Mouse (Mus musculus) frontal cortex, postnatal 25 days (tissue): ENCODE measurements around the gene Cfap44.
"Not testable (repeated sequence)": the region's sequence is repeated elsewhere in the genome, so short reads cannot be mapped to it uniquely, and the experiment has no call there.

Experiments used
- DNase-seq, 2 experiments: peaks; one replicate each; pipeline ENCODE4 v3.0.0; 2022; ENCODE audit warnings: low spot score in 2 of 2

Gene Cfap44

DNA sequence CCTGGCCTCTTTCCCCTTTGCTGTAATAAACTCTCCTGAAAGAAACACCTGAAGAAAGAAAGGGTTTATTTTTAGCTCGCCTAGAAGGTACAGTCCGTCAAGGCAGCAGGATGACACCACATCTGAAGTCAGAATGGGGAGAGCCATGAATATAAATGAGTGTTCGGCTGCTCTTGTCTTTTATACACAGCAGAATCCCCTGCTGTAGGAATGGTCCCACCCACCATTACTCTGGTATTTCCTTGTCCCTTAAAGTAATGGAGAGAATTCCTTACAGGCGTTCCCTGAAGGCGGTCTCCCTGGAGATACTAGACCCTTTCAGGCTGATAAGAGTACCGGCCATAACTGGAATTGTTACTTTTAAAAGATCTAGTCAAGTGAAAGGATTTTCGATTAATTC lies 35.4 kb downstream of the Cfap44 start:
- DNase-seq = no peak

DNA sequence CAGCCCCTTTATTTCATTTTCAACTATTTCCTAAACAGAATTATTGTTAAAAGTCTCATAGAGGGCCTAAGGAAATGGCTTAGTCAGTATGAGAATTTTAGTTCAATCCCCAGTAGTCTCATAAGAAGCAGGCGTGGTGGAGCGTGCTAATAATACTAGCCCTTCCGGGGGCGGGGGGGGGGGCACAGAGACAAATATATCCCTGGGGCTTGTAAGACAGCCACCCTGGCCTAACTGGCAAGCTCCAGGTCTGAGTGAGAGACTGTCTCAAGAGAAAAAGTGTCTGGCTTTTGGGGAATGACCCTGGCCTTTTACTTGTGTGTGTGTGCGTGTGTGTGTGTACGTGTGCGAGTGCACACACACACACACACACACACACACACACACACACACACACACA lies 40.3 kb downstream of the Cfap44 start:
- no peak for DNase-seq

DNA sequence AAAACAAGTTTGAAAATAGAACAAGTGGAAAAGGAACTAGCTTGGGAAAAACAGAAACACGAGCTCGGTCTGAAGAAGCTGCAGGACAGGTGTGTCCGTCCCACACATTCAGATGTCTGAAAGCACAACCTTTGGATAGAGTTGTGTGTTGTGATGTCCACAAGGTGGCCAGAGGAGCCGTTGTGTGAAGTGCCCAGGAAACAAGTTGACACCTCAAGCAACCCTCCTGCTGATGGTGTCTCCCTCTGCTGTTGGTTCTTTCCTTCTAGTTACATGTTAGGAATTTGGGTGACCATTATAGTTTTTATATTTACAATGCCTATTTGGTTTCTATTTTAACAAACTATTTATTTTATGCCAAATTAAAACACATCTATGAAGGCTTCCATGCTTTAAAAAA lies 40.9 kb downstream of the Cfap44 start:
- no peak for DNase-seq

DNA sequence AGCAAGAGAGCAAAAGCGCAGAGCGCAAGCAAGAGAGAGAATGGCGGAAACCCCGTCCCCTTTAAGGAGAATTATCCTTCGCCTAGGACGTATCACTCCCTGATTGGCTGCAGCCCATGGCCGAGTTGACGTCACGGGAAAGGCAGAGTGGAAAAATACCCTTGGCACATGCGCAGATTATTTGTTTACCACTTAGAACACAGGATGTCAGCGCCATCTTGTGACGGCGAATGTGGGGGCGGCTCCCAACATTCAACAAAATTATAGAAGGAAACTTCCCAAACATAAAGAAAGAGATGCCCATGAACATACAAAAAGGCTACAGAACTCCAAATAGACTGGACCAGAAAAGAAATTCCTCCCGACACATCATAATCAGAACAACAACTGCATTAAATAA lies 47.3 kb downstream of the Cfap44 start:
- not testable (repeated sequence) for DNase-seq

DNA sequence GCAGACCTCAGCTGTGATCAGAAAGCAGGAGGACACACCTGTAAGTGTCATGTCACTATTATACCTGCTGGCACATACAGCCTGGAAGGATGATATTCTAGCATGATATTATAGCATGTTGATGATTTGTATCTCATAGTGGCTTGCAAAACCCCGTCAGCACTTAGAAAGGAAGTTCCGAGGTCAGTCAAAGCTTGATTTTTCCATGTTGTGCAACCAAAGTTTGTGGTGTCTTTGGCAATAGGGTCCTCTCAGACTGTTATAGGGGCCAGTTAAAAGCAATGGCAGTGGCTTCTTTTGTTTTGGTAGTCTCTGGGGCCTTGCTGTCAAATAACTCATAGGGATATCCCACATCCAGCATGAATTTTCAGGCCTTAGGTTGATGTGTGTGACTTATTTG lies 63.3 kb downstream of the Cfap44 start:
- no peak for DNase-seq

DNA sequence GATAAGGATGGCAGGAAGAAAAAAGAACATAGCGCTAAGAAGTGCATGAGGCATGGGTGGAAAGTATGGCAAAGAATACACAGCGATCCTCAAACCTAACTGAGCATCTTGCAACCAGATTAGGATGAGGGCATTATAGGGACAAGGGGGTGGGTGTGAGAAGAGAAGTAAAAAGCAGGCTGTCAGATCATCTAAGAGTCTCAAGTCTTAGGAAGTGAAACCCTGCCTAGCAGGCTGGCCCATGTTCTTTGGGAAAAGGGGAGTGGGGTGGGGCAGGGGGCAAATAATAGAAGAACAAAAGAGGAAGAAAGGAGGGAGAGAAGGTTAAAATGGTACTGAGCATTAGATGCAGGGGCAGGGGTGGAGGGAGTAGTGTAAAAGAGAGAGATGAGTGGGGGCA lies 64.2 kb downstream of the Cfap44 start:
- no peak for DNase-seq

DNA sequence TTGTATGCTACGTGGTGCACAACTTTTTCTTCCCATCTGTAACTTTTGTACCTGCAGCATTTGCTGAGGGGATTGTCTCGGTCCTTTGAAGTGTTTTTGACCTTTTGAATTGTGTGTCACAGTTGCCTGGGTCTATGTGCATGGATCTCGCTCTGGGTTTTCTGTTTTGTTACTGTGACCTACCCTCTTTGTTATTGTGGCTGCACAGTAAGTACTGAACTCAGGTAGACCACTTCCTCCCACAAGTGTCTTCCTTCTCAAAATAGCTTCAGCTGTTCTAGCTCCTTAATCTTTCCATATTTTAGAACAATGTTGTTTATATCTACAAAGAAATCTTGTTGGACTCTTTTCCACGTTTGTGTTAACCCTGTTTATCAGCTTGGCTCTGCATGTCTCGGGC lies 66.3 kb downstream of the Cfap44 start:
- no peak for DNase-seq

DNA sequence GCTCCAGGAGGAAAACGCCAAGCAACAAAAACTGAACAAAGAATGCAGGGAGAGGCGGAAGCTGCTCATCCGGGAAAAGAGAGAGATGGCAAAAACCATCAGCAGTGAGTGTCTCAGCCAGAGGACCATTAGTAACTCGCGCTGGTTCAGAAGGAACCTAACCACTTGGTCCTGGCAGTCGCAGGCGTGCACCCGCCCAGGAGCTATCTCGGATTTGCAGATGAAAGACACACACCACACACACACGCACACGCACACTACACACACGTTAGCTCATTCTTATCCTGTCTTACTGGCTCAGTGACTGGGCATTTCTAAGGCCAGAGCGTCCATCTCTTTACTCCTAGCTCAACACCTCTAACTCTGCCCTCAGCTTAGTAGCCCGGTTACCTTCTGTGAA lies 80.7 kb downstream of the Cfap44 start:
- no peak for DNase-seq

DNA sequence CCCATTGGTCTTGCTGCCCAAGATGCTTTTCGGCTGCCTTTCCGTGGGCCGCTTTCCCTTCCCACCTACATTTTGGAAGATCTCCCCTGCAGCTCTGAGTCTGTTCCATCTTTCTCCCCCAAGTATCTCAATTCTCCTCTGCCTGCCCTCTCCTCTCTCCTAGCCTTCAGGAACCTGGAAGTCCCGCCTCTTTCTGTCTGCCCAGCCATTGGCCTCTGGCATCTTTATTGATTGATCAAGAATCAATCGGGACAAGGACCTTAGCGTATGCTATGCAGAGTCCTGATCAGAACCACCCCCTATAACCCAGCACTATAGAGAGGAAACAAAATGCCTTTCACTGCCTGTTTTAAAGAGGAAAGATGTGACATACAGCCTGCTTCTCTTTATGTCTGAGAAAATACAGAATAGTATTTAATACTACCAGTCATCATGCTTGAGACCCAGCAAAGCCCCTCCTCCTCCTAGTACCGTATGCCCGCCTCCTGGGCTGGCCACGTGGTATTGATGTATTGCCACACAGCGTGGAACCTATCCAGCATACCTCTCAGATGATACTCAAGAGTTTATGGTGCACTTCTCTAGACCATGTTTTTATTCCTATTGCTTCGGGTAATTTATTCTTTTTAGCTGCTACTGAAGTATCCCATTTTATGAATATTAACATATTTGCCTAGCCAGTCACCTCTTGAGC lies 81.2 kb downstream of the Cfap44 start:
- DNase-seq = no peak

DNA sequence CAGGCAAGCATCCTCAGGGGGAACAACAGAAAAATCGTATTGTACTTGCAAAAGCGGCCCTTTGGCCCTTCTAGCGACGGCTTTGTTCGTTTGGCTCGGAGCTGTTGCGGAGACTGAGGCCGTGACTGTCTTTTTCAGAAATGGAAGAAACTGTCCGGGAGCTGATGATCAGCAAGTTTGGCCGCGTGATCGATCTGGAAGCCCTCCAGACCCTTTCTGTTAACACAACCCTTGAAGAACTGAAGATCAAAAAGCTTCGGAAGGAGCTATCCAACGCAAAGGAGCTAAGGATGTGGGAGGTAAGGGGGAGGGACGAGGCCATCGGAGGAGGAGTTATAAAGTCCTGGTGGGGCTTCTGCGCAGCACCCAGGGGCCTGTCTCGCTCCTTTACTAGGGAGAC lies 84.2 kb downstream of the Cfap44 start:
- no peak for DNase-seq

DNA sequence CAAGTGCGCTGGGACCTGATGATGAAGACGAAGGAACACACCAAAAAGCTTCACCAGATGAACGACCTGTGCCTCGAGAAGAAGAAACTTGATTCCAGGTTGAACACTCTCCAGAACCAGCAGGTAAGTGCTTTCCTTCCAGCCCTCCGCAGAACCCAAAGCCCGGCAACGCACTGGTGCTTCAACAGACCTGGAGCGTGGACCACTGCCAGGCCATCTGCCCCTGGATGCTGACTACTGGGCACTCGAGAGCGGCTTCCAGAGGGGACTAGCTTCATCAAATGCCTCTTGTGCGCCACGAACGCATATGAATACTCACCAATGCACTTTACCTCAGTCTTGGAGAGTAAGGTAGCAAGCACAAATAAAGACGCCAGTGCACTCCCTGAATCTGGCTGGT lies 85.3 kb downstream of the Cfap44 start:
- no peak for DNase-seq

DNA sequence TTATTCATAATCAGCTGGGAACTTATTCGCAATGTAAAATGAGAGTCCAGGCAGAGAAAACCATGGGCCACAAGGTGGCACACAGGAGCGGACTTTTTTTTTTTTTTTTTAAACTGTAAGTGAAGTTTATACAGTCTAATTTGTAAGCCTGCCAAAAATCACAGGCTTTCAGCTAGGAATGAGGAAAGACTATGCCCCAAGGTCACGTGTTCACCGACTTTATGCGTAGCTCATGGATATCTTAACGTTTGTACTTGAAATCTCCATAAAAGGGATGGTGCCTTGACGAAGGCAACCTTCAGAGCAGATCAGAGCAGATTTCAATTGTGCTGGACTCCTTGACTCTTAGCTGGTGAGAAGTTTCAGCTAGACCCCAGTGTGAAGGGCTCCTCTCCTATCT lies 86.0 kb downstream of the Cfap44 start:
- no peak for DNase-seq

DNA sequence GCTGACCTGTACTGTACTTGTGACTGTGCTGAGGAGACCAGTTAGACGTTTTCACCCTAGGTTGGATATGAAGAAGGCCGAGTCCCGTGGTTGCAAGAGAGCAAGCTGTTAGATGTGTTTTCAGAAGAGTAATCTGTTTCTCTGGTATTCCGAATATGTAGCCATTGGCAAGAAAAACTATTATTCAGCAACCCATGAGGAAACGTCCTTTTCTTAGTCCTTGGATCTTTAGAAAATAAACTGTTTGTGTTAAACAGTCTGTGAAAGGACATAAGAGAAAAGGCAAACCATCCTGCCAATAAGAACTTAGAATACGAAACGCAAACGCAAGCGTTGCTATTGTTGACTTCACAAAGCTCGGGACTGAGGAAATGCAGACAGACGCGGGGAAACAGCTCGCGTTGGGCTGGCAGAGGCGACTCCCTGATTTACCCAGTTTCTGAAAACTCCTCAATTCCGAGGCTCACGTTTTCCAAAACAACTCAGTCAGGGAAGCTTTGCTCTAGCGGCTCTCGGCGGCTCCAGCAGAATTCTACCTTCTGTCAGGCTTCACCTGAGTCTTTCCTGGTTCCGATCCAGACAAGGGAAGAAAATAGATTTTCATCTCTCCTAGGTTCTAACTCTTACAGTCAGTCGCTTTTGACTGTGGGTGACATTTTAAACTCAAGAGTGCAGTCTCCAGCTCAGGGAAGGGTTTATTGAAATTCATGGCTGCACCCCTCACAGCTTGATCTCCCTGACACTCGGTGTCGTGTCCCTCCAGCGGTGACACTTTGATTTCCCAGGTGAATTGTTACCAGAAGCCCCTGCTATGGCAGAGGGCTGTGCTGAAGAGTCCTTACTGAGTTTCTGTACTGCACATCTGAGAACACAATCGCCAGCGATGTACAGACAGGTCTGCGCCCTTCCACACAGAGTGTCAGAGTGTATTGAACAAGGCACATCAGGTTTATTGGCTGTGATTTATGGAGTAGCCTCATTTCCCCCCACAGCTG lies 87.3 kb downstream of the Cfap44 start:
- no peak for DNase-seq

DNA sequence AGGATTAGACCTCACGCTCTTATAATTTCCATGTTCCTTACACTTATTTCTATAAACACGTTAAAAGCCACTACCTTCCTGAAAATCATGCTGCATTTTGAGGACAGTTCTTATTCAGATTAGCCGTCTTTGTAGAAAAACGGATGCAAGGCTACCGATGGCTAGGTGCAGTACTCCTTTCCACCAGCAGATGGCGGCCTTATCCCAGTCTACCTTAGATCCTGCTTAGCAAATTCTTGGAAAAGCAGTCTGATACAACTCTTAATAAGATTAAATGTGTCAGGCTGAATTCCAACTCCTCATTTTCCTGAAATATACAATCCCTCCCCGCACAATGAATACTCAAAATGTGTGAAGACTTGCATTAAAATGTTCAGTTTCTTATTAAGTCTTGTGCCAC lies 89.5 kb downstream of the Cfap44 start:
- peak; percentile 86 to 95 for DNase-seq

DNA sequence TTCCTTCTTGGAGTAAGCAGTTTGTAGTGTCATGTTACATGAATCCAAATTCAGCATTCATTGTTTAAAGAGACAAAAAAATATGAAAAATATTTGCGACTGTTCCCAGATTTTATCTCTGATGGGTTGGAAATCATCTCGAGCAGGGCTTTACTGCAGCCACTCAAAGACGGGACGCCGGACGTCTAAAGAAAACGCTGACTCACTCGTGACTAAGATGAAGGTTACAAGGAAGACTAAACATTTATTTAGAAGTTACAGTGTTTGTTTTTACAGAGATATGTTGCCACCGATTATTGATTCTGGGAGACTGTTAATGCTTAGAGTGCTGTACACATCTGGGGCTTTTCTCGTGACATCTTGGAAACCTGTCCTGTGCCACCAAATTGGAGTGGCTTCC lies 90.2 kb downstream of the Cfap44 start:
- DNase-seq = no peak

DNA sequence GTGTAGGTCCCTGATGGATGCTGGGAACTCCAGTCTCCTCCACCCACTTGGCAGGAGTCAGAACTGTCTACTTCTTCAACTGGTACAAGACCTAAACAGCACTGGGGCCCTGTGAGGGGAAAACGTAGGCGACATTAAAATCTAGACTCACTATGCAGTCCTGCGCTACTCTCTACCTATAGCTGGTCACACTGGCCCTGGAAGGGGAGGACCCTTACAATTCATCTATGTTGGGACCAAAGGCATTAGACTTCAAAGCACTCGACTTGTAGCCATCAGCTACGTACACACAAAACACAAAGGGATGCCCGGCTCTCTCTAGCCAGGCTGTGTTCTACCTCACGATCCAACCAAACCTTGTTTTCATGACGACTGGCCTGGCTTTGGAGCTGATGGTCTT lies 91.1 kb downstream of the Cfap44 start:
- no peak for DNase-seq

DNA sequence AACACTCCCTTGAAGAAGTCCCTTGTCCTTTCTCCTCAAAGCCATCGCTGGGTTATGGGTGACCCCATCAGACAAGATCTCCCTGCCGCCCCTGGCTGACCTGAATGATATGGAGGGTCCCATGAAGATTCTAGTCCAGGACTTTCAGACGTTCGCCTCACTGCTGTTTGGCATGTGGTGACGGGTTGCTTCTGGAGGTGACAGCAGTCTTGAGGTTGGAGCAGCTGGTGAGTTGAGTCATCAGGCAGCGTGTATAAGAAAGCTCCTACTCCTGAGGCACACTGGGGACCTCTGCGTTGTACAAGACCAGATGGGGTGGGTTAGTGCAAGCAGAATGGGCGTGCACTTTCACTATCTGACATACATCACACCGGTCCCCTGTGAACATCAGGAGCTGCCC lies 92.0 kb downstream of the Cfap44 start:
- no peak for DNase-seq

DNA sequence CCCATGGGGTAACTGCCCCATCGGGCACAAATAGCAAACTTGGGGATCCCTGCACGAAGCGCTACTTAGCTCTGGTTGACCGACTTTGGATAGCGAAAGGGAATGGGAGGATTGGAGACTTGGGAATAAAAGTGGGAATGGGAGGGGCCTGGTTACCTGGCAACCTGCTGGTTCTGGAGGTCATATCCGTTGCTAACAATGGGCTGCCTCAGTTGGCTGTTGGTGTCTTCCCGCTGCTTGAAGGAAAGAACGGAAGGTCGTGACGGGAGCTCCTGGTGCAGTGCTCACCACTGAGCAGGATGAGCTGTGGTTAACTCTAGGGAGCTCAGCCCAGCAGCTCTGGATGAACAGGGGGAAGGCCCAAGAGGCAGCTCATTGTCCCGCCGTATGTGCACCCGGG lies 92.6 kb downstream of the Cfap44 start:
- no peak for DNase-seq

DNA sequence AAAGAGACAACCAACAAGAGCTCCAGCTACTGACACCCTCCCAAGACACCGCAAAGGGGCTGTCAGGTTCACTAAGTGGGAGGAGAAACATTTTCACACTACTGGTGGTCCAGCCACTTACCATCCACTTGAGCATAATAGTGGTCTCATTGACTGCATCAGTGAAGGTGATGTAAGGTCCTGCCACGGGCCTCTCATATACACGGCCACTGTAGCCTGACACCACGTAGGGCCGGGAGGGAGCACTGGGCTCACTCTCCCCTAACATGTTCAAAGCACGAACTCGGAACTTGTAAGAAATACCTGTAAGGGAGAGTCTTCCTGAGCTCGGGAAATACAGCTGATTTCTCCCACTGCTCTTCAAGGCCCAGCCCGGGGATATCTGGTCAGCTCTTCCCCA lies 96.5 kb downstream of the Cfap44 start:
- no peak for DNase-seq

DNA sequence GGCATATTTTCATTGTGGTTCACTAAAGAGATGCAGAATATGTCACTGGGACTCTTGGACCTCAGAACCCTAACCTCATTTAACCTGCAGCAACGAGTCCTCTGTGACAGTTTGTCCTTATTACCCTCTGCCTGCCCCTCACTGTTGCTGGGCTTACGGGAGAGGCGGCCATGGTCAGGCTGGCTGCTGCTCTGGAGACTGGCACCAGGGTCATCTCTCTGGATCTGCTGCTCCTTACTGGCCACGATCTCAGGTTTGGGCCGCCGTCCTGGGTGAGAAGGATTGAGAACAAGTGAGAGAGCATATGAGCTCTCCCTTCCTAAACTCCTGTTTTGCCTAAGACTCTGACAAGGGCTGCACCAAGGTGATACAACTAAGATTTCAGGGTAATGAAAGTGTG lies 97.6 kb downstream of the Cfap44 start:
- DNase-seq = no peak

DNA sequence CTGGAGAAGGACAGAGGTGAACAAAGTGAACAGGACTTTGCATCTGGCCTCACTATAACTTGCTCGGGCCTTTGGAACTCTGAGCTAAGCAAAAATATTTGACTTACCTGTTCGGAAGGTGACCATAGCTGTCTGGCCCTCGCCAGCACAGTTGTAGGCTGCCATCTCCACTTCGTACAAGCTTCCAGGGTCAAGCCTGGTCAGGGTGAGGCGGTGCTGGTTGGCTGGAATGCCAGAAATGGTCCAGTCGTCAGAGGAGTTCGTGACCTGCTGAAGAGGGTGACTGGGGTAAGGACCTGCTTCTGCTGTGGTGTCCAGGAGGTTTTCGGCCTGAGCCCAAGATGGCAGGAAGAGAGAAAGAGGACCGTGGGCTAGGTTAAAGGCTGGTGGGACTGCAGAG lies 98.1 kb downstream of the Cfap44 start:
- no peak for DNase-seq

DNA sequence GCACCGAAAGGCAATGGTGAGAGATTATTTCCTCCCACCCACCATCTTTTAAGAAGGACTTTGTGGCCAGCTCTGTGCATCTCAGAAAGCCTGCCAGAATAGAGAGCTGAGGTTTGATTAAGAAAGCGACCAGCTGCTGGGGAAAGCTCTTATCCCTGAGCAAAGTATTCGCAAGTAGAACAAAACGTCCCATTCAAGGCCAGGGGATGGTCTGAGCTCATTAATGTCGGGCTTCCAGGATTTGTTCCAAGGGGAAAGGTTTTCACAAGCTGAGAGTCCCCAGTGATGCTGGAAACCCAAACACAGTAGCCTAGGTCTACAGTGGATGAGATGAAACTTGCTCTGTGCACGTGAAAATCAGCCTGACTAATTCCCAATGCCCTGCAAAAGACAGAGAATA lies 99.3 kb downstream of the Cfap44 start:
- no peak for DNase-seq

DNA sequence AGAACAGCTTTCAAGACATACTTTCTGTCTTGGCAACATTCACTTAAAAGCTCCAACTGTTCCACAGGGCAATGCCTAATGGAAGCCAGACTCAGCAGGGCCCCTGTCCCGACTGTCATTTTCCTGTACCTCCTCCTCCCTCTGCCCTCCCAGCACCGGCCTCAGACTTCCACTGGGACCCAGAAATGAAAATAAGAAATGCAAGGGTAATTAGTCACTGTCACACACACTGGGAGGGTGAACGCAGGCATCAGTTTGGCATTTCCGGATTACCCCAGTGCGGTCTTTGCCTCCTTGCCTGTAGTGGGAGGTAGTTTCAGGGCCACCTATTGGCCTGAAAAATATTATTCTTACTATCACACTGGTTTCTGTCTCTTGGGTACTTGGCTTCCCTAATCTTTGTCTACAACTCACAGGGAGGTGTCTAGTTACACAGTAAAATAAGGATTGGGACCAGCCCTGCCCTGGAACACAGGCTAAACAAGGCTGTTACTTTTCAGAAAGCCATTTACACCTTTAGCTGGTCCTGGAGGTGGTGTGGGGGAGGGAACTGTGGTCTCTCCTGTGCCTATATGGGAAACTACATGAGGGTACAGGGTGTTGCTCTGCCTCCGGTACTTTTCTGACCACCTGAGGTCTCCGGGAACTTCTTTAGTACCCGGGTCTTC lies 100.0 kb downstream of the Cfap44 start:
- DNase-seq = no peak
